Mouse (Mus musculus) yolk sac, embryonic 10.5 days (tissue): ENCODE results near the gene Cerk.
"Not testable (repeated sequence)": the region's sequence is repeated elsewhere in the genome, so short reads cannot be mapped to it uniquely, and the experiment has no call there.

Experiments used
- DNase-seq: peaks from one replicate; pipeline ENCODE4 v3.0.0-alpha.2; 2017; ENCODE audit warnings: low spot score

Gene Cerk

DNA sequence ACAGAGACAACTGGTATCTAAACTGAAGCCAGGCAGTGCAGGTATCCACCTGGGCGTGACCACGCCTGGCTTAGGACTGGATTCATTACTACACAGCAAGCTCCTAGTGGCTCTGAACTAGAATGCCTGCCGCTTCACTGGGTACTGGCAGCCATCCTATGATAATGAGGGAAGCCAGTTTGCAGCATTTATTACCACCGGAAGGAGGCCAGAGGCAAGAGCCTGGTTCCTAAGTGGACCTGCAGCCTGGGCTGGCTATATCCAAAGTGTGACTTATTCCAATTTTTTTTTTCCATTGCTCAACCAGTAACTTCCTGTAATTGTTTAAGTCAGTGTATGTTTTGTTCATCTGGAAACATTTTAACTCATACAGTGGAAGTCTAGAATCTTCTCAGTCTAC lies 20.4 kb upstream of the Cerk start:
- DNase-seq, result no peak

DNA sequence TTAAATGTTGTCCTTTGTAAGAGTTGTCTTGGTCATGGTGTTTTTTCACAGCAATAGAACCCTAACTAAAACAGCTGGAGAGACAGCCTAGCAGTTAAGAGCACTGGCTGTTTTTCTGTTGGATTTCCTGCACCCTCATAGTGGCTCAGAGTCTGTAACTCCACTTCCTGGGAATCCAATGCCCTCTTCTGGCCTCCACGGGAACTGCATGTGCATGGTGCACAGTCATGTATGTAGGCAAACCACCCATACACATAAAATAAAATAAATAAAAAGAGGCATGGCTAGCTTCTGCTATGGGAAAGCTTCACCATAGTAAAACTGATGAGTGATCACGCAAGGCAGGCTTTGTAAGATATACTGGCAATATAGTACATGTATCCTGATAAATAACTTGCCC lies 19.4 kb upstream of the Cerk start:
- no peak for DNase-seq

DNA sequence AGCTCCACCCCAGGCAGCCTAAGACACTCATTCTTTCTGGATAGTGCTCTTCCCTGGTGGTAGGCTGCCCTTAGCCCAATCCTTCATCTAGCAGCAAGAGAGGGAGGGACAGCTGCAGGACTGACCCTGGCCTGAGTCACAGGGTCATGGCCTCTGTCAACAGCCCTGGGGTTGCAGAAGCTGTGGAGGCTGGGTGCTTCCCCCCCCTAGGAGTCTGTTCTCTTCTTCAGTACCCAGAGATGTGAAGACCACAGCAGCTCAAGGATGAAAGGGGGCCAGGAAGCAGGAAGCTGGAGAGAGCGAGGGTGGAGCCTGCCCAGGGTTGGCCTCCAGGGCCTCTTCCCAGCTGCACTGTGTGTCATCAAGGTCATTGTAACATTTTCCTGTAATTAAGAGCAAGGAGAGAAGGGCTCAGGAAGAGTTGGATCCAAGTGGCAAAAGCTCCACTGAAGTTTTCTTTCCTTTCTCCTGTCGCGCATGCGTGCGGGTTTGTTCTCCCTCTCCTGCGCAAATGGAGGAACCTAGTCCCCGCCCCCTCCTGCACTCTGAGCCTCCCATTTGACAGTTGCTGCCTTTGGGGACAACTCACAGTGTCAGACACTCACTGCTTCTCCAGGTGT lies 18.1 kb upstream of the Cerk start:
- peak; percentile 44 for DNase-seq

DNA sequence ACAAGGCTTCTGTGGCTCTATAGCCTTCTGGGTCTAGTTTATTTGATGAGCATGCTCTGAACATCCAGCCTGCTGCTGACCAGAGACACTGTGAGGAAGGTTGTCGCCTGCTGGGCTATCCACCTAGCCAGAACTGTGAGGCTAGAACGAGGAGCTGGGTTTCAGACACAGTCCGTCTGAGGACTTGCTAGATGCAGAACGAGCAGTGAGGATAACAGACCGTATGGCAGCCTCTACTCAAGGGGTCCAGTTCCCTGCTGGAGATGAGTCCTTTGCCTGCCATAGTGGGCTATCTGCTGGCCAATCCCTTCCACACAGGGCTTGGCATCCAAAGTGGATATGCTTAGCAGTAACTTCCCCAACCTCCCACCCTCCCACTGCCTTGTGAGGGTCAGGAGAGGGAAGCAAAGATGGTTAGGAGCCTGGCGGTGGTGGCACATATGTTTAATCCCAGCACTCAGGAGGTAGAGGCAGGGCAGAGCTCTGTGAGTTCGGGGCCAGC lies 17.4 kb upstream of the Cerk start:
- DNase-seq, result no peak

DNA sequence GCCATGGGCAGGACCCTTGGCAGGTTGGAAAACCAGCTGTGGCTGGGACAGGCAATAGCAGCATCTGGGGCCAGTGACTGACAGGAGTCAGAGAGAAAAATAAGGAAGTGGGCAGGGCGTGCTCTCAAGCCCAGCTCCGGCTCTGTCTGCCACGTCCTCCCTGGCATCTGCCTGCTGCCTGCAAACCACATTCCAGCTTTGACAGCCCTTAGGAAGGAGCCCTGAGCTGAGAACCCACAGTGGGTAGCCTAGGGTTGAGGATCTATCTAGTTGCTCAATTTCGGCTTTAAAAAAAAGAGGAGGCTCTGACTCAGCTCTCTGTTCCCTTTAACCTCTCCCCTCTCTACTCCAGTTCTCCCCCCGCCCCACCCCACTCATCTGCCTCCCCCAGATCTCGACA lies 16.7 kb upstream of the Cerk start:
- DNase-seq, result no peak

DNA sequence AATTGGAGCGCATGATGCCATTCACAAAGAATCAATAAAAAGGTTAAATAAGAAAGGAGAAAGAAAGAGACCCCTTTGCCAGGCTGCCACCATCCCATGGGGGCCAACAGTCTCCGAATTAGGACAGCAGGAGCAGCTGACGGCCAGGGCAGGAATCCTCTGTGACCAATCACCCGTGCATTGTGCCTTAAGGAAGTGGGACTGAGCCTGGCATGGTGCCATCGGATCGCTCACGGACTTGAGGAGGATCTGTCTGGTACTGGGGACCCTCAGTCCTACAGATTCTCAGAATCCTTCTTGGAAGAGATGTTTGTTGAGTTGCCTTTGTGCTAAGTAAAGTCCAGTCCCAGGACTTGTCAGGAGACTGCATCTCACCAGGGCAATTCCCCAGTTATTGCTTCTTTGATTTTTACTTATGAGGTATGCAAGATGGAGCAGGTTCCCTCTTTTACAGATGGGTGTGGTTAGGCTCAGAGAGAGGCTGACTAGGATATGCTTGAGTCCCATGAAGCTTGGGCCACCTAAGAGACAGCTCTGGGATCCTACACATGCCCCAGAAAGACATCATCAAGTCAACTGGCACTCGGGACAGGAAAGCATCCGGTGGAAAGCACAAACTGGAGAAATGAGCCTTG lies 15.9 kb upstream of the Cerk start:
- no peak for DNase-seq

DNA sequence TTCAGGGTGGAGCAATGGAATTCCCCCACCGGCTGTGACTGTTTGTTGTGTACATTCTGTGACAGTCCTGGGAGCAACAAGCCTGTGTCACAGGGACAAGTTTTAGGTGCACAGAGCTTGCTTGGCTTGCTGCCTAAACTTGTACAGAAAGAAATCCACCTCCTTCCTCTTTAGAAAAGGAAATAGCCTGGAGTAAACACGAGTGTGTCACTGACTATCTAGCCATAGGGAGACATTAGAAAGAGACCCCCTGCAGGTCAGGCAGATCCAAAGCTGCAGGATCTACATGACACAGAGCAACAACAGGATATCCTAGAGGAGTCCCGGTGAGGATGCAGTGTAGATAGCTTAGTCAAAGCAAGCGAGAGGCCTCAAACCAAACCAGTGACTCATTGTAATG lies 15.2 kb upstream of the Cerk start:
- no peak for DNase-seq

DNA sequence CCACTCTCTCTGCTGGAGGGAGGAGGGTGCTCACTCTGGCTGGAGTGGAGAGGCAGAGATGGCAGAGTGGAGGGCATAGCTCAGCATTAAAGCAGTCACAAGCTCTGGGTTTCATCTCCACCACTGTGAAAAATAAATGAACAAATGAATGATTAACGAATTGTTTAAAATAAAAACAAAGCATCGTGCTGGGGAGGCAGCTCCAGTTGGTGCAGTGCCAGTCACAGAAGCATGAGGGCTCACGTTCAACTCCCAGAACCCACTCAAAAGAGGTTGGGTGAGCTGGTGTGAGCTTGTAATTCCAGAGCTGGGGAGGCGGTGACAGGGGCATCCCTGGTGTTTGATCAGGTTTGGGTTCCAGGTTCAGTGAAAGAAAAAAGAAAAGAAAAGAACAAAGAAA lies 14.2 kb upstream of the Cerk start:
- no peak for DNase-seq

DNA sequence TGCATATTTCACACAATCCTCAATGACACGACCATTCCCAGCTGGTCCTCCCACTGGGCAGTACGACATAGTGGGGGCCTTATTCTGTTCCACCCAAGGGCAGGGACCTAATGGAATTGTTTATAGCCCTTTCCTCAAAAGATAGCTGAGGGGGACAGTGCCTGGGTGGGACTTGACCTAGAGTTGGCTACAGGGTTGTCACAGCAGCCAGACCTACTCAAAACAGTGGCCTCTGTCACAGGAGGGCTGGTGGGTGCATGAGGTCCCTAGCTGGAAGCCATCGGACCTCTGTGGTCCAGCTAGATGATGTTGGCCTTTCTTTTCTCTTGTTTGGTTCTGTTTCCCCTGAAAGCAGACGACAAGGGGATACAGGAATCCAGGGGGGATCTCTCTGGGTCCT lies 13.5 kb upstream of the Cerk start:
- DNase-seq, result no peak

DNA sequence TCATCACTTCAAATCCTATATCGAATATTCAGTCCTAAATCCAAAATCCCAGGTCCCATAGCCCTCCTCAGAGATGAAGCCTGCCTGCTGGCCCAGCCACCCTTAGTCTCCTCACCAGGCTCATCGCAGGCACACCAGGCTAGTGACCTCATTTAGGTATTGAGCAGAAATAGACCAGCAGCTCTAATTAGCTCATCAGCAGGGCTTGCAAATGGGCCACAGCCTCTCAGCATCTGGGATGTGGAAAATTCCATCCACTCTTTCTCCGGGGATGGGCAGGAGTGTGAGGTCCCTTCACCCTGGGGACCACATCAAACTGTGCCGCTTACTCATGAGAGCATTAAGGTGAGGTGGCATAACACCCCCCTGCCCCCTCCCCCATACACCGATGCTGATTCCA lies 13.1 kb upstream of the Cerk start:
- no peak for DNase-seq

DNA sequence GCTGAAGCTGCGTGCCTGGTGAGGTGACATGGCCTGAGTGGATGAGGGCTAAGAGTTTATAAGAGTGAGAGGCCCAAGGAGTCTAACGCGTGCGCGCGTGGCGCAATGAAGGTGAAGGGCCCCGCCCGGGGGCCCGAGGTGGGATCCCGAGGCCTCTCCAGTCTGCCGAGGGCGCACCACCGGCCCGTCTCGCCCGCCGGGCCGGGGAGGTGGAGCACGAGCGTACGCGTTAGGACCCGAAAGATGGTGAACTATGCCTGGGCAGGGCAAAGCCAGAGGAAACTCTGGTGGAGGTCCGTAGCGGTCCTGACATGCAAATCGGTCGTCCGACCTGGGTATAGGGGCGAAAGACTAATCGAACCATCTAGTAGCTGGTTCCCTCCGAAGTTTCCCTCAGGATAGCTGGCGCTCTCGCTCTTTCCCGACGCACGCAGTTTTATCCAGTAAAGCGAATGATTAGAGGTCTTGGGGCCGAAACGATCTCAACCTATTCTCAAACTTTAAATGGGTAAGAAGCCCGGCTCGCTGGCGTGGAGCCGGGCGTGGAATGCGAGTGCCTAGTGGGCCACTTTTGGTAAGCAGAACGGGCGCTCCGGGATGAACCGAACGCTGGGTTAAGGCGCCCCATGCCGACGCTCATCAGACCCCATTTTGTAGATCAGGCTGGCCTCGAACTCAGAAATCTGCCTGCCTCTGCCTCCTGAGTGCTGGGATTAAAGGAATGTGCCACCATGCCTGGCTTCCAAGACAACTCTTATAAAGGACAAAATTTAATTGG lies 8.9 kb upstream of the Cerk start:
- not testable (repeated sequence) for DNase-seq

DNA sequence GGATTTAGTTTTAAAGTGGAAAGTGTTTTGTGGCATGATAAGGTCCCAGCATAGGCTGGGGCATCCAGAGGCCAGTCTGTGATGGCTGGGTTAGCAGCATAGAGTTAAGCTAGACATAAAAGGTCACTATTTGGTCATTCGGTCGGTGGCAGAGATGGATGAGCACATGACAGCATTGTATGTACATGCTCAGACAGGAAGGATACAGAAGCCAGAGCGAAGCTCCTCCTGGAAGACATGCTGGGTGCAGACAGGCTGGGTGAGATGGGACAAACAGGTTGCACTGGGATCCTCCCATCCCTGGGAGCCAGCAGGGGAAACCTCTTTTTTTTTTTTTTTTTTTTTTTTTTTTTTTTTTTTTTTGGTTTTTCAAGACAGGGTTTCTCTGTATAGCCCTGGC lies 6.0 kb upstream of the Cerk start:
- DNase-seq, result no peak

DNA sequence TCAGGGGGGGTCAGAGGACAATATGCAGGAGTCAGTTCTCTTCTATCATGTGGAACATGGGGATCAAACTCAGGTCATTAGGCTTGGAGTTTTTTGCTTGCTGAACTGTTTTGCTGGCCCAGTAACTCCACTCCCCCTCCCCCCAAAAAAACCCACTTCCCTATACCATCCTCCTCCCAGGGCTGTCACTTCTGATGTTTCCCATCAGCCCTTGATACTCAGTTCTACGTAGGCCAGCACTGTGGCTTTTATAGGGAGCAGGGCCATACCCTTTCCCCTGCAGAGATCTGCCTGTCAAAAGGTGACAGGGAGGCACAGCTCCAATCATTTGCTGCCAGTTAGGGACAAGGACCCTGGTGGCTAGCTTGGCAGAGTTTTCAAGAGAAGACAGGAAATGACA lies 5.6 kb upstream of the Cerk start:
- DNase-seq, result no peak

DNA sequence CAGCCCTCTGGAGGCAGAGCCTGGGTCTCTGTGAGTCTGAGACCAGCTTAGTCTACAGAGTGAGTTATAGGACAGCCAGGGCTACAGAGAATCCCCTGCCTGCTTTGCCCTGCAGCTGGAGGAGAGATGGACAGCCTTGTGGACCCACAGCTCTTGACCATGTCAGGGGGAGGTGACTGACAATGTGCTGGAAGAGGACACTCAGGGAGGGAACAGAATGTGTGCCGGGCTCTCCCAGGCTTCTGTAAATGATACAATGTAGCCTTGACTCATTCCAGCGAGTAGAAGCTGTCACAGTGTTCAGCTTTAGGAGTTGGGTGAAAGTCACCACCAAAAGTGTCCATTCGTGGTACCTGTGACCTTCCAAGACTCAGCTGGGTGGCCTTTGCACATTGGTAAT lies 4.4 kb upstream of the Cerk start:
- no peak for DNase-seq

DNA sequence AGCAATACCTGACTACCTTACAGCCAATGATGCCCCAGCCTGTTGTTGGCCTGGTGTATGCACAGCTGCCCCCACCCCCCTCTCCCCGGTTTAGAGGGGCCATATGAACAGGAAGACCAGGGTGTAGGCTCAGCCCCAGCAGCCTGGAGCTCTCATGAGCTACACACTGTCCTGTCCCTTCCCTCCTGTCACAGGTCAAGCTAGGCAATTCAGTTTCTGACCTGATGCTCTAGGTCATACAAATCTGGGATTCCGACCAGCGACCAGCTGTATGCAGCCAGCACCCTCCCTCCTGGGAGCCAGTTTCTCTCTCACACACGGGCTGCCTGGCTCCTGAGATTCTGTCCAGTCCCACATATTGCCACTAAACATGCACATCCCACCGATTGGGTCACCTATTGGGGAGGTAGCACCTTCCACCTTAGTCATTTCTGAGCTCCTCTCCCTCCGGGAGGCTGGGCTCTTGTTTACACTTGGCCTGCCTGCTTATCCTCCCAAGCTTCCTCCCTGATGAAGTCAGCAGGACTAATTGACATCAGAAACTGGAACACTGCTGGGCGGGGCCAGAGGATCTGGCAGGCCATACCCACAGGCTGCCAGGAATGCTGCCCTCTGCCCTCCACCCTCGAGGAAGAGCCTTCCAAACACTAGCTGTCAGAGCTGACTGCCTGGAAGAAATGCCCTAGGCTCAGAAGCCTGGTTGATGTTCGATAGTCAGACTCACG lies 3.0 kb upstream of the Cerk start:
- no peak for DNase-seq

DNA sequence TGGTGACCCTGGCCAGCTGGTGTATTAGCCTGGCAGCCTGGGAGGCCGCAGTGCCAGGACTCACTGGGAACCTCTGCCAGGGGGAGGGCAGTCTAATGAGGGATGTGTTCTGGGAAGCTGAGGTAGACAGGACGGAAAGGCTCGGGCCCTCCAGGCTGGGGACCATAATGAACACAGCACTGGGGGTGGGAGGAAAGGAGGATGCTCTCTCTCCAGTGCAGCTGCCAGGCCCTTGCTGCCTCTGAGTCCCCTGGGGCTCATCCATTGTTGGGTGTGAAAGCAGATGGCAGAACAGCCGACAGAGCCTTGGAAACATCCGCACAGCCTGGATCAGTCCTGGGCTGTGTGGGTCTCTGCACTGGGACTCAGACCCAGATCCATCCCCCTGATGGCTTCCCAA lies 2.2 kb upstream of the Cerk start:
- no peak for DNase-seq

DNA sequence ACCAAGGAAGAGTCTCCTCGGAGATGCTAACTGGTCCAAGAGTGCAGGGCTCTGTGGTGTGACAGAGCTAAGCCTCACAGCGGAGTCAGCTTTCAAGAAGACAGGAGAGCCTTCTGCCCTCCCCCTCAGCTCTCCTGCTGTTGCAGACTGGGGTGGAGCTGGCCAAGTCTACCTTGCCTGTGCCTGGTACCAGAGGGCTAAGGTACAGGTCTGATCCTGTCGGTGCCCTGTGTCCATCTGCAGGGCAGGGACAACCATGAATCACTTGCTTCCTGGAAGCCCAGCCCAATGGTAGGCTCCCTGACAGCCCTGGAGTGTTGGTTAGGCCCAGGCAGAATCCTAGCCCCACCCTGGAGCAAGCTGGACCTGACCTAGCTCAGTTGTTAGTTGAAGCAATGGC lies 745 bp upstream of the Cerk start:
- DNase-seq, result no peak

DNA sequence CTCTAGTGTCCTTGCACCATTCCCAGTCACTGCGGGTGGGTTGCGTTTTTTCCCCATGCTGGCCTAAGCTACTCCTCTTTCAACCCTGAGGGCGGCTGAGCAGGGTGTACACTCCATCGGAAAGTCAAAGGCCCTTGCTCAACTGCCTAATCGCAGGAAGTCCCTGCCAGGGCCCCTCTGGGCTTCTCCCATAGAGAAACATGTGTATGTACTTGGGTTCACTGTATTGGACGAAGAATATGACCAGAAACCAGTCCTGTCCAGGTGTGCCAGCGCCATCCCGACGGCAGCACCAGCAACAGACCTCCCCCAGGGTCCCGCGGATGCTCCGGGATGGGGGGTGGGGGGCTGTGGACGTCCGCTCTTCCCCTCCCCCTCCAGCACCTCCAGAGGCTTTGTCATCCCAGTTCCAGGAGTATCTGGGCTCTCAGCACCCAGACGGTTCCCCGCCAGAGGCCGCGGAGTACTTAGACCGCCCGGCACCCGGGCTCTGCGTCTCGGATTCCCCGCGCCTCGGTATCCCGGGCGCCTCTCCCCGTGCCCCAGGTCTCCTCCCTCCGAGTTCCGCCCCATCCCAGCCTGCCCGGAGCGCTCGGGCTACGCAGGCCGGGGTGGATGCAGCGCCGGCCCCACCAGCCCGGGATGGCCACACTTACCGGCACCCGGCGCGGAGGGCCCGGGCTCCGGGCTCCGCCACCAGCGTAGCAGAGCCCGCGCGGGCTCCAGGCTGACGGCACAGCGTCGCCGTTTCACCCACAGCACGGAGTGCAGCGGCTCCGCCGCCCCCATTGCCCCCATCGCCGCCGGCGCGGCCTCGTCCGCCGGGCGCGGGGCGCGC lies 871 bp downstream of the Cerk start:
- DNase-seq, result no peak

DNA sequence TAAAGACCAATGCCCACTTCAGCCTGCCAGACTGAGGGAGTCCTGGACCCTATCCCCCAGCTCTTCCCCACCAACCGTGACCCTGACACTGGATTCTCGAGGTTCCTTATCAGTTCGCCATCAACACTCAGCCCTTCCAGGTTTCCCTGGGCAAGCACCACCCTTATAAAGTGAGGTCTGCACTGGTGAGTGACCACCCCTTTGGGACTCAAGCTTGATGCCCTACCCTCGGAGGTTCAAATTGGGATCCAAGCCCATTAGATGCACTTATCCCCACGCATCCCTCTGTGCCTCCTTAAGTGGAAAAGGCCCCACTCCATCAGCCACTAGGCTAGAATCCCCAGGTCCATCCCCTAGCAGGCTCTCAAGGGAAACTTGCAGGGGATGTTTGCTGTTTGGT lies 1.9 kb downstream of the Cerk start:
- no peak for DNase-seq

DNA sequence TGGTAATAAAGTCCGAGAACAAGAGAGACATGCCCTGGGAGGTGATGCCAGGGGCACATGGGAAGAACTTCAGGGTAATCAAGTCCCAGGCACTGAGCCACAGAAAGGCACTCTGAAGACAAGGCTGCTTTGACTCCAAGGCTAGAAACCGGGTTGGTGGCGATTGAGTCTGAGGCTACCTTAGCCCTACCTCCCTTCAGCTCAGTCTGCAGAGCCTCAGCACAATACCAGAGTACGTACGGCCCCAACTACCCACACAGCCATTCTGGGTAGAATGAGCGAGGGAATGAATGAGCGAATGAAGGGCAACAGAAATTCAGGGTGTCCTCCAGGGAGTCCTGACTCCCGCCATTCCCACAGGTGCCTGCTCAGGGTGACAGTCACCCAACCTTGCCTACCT lies 2.5 kb downstream of the Cerk start:
- DNase-seq, result no peak

DNA sequence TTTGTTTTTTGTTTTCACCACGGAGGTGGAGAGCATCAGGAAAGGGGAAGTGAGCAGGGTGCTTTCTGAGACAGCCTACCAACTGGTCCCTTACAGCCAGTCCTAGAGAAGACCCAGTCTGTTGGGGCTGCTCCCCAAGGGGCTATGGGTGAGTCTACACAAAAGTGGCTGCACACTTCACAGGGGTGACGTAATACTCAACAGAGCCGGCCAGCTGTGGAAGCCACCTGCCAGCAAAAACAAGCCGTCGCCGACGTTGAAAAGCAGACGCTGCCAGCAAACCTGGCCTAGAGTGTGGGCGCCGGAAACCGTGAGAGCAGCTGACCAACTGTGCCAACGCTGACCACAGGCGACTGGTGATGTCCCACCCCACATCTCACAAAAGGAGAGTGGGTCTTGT lies 3.3 kb downstream of the Cerk start:
- no peak for DNase-seq

DNA sequence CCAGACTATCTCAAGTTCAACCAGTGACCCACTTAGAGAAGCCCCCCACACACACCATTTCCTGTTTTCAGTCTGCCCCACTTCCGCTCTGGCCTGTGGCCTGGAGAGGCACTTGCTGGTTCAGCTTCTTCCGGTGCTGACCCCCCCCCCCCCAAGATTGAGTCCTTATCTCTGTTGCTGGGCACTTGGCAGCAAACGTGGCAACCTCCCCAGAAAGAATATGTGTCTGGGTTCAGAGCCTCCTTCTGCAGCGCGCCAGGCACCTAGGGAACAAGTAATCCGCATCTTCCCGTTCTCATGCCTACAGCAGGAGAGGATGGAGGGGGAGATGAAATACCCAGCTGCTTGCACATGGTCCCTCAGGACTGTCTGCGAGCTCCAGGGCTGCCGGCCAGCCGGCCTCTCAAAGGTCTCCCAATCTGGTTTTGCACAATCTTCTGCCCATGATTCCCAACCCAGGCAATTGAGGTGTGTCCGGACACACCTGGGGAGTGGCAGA lies 4.0 kb downstream of the Cerk start:
- no peak for DNase-seq
